Mouse (Mus musculus) lung, postnatal 0 days (tissue): ENCODE data around the gene Csrp1.

ENCODE experiments used
- CTCF ChIP-seq: IDR thresholded peaks from 2 replicates; pipeline ENCODE4 v1.5.1; 2016; ENCODE audit warnings: antibody characterized with exemption, mild to moderate bottlenecking
- EP300 ChIP-seq: IDR thresholded peaks from 2 replicates; pipeline ENCODE4 v1.6.1; 2016; ENCODE audit warnings: antibody characterized with exemption, mild to moderate bottlenecking, control low read depth

DNA sequence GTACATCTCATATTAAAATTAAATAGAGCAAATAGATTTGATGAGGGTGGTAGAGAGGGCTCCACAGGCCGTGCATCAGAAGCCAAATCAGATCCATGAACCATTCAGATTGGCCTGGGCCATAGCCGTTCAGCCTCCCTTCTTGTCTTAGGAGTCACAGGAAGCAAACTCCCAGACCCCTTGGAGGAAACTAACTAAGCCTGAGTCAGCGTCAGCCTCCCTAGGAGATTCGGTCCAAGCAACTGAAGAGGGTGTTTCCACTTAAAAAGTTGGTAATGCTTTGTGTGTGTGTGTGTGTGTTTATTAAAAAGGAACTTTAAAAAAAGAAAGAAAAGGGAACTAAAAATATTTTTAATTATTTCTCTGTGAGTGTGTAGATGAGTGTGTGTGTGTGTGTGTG lies 35.0 kb upstream of the Csrp1 start:
- TF ChIP-seq EP300, result no peak
- no peak for TF ChIP-seq CTCF
